Mouse (Mus musculus) stomach, postnatal 0 days (tissue): Measurements from ENCODE around the gene Ccn2.

Experiments
- CTCF ChIP-seq: IDR thresholded peaks from 2 replicates; pipeline ENCODE4 v1.5.1; 2016; ENCODE audit warnings: antibody characterized with exemption, low read depth, mild to moderate bottlenecking, moderate library complexity
- EP300 ChIP-seq: optimal IDR thresholded peaks from 2 replicates; pipeline ENCODE3; 2016; ENCODE audit warnings: antibody characterized with exemption

DNA sequence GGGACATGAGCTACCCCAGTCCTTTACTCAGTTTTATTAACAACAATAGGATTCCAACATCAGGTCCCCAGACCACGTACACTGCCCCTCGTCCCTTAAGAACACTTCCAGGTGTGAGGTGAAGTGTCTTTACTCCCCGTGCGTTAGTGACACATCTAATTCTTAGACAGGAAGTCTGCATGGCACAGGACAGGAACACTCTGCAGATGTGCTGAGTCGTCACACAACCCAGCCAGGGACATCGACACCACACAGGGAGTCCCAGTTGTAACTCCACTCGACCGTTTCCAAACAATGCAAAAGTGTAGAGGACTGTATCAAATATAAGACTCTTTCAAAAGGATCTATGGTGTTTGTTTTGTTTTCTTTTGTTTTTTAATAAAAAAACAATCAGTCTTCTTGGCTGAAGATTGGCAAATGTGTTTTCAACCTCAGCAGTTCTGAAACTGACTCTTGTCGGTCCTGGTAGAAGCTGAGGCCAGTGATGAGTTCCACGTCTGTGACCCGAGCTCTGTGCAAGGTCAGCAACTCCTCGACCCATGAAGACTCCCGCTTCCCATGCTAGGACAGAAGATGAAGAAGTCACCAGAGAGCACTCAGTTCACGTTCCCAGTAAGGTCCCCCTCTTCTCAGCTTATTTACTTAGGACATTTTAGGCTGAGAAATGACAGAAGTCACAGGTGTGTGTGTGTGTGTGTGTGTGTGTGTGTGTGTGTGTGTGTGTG, 46.3 kb downstream of the Ccn2 start:
- no peak for TF ChIP-seq CTCF
- TF ChIP-seq EP300: no peak
